Mouse (Mus musculus) mouse trophoblast stem cell (cell line): ENCODE results near the gene Hnrnph3.

Source experiments
- in situ Hi-C, 2 experiments: fragments of 300-500 bp; cut with MseI, MboI; formaldehyde crosslinking; loops; 2 replicates in 1 of 2; 3 replicates in 1 of 2; pipeline ENCODE4 v1.15.1; 2025

Gene Hnrnph3

GRCm38 (mm10) chr10:62984495-62984894, 39.5 kb downstream of the Hnrnph3 start:
- in situ Hi-C loops = no loop called here

DNA sequence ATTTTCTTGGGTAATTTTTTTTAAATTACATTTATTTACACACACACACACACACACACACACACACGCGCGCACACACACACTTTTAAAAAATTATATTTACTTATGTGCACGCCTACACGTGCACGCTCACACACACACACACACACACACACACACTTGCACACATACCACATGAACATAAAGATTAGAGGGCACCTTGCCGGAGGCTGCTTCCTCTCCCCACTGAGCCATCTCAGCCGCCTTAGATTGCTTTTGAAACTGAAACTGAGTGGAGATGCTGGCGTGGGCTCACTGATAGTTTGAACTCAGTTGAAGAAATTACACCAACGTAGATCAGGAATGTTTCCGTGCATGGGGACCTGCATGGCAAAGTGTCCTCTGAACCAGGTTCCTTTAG, 39.9 kb downstream of the Hnrnph3 start:
- in situ Hi-C loops = no loop called here

- in situ Hi-C loops = no loop called here
These were observed 43.7 kb downstream of the Hnrnph3 start, which contains the start of gene Rufy2 for GRCm38 (mm10) chr10:62980039-62980954. Rufy2 (plus strand) TSS chr10:62980223.

- in situ Hi-C loops = no loop called here
These were observed 44.4 kb downstream of the Hnrnph3 start for GRCm38 (mm10) chr10:62979667-62980038.

GRCm38 (mm10) chr10:62971821-62972220, 52.2 kb downstream of the Hnrnph3 start:
- in situ Hi-C loops = no loop called here

DNA sequence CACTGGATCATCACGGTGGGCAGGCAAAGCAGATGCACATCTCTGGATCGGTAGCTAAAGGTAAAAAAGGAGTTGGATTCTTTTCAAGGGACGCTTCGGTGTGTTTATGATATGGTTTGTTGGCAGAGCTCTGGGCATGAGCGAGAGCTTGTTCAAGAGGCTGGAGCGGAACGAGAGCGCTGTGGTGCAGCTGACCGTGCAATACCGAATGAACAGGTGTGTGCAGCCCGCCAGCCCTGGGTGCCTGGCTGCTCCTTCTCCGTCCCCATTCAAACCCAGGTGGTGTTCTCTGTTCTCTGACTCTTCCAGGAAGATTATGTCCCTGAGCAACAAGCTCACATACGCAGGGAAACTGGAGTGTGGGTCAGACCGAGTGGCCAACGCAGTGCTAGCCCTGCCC, 57.7 kb downstream of the Hnrnph3 start:
- in situ Hi-C loops = no loop called here

DNA sequence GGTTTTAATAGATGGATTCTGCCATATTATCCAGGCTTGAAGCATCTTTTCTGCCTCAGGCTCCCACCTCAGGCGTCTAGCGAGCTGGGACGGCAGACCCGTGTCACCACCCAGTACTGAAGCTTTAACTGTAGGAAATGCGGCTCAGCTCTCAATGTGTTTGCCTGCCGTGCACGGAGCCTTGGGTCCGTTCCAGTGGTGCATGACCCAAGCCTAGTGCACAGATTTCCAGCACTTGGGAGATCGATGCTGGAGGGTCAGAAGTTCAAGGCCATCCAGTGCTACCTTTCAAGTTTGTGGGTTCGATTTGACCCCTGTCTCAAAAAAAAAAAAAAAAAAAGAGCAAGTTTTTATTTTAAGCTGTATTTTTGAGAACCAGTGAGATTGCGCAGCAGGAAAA, 58.2 kb downstream of the Hnrnph3 start:
- in situ Hi-C loops = no loop called here
